Mouse (Mus musculus) adipocyte (in vitro differentiated cells): Measurements from ENCODE around the gene Cnpy1.
A peak's percentile ranks its signal among the peaks of the same experiment; 100 is the strongest.

Experiments used
- DNase-seq: peaks from one replicate; pipeline ENCODE4 v3.0.0-alpha.2; 2016; ENCODE audit warnings: low spot score

The Cnpy1 gene

DNA sequence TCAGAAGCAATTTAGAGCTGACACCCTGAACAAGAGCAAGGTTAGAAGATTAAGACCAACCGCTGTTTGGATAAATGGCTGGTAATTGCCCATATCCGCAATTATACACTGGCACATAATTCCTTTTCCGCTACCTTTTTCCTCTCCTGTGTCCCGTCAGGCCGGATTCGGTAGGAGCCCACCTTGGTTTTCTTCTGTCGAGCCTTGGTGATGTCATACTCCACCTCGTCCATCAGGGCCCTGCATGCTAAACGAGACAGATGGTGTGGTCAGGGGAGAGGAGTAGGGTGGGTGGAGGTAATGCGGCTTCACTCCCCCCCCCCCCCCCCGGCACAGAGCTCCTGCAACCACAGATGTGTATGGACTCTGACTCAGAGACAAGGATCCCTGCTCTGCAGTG lies at the start of gene Cnpy1:
TSS of gene Cnpy1 (minus strand) at position 233 of the 400 bp plus-strand sequence.
- DNase-seq: no peak

DNA sequence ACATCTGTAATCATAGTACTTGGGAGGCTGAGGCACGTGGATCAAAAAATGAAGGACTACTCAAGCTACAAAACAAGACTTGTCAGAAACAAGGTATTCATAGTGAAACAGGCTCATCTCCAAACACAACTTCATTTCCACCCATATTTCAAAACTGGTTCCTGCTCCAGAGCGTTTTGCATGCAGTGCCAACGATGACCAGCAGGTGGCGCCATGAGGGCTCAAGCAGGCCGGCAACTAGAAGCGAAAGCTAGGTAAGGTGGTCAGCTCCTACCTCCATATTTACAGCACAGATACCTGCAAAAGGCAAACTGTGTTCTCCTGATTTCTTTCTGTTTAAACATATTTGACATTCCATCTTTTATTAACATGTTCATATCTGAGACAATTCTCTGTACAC lies 48.4 kb upstream of the Cnpy1 start:
- peak; percentile 77 for DNase-seq

DNA sequence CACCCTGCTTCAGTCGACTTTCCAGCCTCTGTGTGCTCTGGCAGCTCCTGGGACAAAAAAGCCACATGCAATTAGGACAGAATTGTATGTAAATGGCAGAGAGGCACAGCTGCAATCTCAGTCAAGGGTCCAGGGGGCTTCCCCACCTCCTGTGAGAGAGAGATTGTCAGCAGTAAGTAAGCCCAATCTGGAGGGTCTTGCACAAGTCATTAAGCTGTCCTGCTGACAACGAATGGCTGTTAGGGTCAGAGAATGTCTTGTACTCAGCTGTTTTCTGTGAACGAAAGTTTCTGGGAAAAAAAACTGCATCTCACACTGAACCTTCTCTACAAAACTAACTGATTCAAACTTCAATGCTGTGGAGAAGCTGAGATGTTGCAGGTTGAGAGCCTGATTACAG lies 46.7 kb upstream of the Cnpy1 start:
- DNase-seq: no peak

DNA sequence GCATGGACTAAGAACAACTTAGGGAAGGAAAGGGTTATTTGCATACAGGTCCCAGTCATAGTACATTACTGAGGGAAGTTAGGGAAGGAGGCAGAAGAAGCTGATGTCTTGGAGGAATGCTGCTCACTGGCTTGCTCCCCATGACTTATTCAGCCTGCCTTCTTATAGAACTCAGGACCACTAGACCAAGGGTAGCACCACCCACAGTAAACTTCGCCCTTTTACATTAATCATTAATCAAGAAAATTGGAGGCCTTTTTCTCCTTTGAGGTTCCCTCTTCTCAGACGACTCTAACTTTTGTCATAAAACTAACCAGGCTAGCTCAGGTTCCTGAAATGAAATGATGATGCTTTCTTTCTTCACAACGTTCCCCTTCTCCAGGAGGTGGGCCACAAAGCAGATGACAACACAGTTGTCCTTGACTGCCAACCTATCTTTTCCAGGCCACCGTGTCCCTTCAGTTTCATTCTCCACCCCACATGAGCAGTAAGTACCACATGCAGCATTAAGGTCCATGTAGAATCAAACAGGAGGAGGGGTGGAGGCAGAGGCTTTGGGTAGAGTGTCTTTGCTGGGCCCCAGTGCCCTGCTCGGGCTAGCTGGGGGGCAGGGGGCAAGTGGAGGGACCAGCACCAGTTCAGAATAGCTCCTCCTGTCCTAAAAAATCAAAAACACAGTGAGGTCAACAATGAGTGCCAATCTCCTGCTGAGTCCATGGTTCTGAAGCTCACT lies 45.7 kb upstream of the Cnpy1 start:
- no peak for DNase-seq

DNA sequence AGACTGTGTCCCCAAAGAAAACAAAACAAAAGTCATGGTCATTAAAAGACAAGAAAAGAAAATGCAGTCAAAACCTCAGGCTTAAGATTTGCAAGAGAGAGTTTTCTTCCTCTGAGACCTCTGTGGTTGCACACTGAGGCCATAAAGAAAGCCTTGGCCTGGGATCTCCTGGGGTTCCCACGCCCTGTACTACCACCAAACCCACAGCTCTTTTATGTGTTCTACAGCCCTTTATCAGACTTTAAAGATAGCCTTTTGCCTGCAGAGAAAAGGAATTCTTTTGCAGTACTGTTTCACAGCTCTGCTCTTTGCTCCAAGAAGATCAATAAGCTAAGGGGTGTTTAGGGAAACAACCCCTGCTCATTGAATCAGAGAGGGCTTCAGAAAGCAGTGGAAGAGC lies 45.0 kb upstream of the Cnpy1 start:
- no peak for DNase-seq

DNA sequence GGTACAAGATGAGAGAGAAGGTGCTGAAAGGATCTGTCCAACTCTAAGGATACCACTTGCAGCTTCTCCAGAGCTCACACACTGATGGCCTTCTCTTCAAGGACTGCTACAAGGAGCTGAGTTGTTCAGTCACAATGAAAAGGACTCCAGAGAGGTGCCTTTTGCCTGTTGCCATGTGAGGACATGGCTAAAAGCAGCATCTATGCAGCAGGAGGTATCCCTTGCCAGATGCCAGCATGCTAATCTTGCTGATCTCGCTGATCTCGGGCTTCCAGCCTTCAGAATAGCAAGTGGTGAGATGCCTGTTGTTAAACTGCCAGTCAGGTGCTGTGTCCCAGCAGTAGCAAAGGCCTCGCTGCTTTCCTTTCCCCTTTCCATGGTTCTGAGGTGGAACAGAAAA lies 43.5 kb upstream of the Cnpy1 start:
- DNase-seq: no peak

DNA sequence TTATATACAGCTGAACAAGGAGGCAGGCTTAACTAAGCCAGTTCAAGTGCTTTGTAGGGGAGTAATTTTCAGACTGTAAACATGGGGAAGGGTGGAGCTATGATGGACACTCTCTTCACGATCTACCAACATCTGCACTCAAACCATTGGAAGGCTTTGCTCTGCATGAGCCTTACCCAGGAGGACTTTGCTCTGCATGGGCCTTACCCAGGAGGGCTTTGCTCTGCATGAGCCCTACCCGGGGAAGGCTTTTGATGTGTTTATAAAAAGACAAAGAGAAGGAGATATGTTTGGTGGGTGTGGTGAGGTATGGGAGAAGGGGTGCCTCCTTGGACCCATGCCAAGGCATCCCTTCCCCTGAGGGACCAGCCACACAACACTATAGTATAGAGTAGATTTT lies 31.7 kb upstream of the Cnpy1 start:
- DNase-seq: no peak

DNA sequence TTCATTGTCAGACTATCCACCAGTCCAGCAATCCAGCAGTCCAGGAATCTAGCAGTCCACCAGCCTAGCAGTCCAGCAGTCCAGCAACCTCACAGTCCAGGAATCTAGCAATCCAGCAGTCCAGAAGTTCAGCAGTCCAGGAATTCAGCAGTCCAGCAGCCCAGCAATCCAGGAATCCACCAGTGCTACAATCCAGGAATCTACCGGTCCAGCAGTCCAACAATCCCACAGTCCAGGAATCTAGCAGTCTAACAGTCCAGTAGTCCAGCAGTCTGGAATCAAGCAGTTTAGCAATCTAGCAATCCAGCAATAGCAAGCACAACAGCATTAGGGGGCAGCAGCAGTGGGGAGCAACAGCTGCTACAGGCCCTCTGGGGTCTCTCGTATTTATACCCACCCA lies 27.2 kb upstream of the Cnpy1 start:
- DNase-seq: no peak

DNA sequence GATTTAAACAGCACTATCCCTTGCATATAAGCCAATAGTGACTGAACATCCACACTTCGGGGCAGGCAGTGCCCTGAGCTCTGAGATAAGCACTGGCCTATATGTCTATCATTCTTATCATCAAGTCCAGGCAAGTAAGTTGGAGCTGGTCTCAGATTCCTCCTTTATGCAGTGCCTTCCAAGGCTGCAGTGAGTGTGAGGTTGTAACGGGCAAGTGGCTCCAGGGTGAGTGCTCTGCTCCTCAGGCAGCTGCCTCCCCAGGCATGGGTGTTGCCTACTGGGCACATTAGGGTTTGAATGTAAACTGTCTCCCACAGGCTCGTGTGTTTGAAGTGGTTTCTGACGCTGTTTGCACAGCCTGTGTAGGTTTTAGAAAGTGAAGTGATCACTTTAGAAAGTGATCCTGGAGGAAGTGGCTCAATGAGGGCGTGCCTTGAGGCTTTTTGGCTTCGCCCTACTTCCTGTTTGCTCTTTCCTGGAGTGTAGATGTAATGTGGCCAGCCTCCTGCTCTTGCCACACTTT lies 23.9 kb upstream of the Cnpy1 start:
- DNase-seq: peak; percentile 3

DNA sequence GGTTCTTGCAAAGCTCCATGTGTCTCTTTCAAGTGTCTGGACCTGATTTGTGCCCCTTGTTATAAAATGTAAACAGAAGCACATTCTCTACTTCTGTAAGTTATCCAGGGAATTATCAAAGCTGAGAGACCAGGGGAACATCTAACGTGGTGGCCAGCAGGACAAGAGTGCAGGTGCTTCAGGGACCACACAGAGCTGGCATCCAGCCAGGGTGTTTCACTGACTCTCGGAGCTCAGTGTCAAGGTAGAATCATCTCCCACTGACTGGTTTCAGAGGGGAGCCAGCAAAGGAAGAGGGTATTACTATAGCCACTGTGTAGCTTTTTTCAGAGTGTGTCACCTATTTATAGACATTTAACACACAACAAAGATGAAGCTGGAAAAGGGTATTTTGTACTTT lies 22.0 kb upstream of the Cnpy1 start:
- no peak for DNase-seq

DNA sequence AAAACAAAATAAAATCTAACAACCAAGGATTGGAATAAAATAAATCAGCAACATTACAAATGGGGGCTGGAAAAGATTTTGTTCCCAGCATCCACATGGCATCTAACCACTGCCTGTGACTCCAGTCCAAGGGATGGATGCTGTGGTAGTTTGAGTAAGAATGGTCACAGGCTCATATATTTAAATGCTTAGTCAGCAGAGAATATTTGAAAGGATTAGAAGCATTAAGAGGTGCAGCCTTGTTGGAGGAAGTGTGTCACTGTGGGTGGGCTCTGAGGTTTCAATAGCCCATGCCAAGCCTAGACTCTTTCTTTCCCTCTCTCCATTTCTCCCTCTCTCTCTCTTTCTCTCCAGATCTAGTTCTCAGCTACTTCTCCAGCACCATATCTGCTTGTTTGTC lies 20.0 kb upstream of the Cnpy1 start:
- no peak for DNase-seq

DNA sequence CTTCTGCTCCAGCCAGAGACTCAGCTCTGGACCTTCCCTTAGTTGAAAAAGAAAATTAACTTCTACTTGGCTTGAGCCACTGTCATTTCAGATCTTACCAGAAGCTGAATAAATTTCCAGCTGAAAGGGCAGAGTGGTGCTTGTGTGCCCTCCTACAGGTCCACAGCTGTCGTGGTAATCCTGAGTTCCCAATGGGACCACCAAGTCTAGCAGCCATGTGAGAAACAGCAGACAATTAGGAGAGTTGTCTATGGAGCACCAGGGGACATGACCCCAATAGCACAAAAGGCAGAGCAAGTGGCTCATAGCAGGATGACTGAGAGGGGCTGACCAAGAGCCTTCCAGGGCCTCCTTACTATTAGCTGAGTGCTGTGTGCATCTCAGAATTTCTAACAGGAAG lies 18.2 kb upstream of the Cnpy1 start:
- no peak for DNase-seq

DNA sequence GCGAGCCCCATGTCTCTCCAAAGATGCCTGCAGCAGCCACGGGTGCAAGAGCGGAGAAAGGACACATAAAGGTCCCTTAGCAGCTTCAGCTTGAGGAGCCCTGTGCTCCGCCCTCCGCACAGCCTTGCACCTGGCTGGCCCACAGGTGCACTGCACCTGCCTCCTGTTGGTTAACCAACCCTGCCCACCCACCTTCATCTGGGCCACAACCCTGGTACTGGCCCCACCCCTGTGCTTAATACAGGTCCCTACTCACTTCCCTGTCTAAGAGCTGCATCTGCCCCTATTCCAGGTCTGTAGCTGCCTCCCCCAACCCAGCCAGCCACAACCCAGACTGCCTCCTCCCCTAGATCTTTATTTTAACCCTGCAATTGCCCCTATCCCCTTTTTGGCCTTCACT lies 16.5 kb upstream of the Cnpy1 start:
- DNase-seq: no peak

DNA sequence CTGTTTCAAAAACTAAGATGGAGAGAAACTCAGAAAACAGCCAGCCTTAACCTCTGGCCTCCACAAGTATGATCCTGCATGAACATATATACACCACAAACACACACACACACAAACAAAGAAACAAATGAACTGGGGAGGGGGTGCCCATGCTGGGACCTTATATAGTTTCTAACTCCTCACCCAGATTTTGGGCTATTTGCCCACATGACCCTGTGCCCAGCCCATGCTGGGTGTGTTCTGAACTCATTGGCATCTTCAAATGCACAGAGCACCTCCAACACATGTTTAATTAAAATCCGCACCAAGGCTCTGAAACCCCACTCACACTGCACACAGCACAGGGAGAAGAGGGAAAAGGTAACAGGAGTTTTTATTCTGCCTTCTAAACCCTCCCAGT lies 14.3 kb upstream of the Cnpy1 start:
- no peak for DNase-seq

DNA sequence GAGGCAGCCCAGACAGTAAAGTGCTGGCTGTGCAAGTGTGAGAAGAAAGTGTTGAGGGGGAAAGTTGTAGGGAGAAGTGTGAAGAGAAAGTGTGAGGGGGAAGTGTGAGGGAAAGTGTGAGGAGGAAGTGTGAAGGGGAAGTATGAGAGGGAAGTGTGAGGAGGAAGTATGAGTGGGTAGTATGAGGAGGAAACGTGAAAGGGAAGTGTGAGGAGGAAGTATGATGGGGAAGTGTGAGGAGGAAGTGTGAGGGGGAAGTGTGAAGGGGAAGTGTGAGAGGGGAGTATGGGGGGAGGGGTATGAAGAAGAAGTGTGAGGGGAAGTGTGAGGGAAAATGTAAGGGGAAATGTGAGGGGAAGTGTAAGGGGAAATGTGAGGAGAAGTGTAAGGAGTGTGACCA lies 13.8 kb upstream of the Cnpy1 start:
- no peak for DNase-seq

DNA sequence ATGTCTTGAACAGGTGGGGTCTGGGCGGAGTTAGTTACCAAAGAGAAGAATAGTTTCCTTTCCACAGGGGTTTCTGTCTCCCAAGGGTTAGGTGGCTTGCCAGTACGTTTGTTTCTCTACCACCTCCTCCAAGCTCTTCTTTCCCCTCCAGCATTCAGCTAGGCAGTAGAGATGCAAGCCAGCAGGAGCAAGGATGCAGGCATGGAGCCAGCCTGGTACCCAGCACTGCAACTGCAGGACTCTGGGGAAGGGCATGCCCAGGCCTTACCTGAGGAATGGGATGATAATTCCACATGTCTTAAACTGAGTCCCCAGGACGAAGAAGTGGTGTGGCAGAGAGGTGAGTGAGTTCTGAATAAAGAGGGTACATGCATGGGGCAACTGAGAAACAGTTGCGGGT lies 12.2 kb upstream of the Cnpy1 start:
- DNase-seq: no peak

DNA sequence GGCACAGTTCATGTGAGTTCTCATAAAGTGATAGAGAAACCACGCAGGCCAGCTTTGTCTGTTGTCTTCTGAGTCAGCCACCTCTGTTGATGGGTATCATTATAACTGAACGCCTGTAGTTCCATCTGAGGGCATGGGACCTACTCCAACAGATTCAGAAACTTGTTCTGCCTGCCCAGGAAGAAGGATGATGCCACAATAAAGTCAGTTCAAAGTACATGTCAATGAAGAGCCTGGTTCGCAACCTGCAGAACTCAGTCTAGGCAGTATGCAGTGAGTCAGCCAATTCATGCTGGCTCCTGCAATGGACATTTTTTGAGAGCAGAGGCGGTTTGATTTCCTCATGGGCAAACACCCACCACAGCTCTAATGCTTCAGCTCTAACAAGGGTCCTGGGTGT lies 7.4 kb upstream of the Cnpy1 start:
- DNase-seq: no peak

DNA sequence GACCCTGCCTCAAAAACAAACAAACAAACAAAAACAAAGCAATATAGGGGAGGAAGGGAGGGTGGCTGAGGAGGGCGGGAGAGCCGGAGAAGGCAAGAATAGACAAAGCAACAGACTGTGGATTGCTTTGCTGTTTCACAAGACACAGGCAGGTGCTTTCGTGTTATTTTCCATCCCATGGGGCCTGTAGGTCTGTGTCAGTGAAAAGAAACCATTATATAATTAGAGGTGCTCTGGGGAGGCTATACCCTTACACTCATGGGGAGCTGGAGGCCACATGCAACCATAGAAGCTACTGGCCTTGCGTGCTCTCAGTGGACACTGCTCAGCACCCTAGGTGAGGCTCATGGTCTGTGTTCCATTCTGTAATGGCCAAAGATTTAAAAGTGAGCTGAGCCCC lies 6.7 kb upstream of the Cnpy1 start:
- DNase-seq: no peak

DNA sequence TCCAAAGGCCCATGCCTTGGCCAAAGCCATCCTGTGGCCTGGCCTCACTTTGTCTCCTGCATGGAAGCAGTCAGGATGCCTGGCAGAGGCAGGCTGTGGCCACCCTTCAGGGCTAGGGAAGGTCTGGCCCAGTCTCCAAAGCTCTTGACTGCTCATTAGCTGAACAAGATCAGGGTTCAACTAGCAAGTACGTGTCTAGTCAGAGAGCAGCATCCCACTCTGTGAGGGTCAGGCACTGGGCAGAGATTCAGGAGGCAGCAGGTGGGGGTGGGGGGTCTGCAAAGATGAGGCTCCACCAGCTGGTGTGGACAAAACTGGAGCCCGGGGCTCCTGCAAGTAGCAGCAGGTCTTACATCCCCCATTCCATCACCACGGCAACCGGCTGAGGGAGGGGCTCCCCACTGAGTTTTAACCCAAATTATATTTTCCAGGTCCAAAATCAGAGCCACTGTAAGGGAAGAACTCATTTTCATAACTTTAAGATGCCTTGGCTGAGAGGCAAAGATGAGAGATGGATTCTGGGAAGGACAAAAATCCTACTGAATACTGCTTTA lies 5.7 kb upstream of the Cnpy1 start:
- DNase-seq: no peak

DNA sequence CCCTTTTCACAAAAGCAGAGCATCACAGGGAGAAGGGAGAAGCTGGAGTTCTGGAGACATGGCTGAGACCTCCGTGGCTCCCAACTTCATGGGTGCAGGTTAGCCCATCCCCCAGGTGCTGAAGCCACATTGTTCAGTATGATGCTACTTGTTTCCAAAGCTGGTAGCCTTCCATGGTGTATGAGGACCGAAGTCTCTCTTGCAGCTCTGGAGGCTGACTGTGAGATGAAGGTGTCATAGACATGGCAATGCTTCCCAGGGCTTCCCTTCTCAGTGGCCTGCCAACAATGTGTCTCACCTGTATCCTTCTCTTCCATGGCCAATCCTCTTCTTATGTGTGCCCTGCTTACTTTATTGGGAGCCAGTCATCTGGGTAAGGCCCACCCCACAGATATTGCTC lies 4.9 kb upstream of the Cnpy1 start:
- DNase-seq: no peak

DNA sequence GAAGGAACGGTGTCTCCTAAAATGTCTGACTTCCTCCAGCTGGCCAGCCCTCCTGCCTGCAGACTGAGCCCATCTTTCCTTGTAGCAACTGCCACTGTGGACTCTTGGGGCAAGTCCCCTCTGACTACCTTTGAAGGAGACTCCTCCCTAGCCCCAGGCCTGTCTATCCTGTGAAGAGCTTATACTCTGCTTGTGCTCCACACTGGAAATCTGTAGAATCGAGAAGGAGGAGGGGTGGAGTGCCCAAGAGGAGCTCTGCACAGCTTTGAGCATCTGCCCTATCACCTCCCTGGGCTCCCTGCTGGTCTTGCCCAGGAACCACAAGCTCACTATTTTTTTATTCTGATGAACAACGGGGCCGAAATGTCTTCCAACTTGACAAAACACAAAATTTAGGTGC lies 485 bp downstream of the Cnpy1 start:
- no peak for DNase-seq

DNA sequence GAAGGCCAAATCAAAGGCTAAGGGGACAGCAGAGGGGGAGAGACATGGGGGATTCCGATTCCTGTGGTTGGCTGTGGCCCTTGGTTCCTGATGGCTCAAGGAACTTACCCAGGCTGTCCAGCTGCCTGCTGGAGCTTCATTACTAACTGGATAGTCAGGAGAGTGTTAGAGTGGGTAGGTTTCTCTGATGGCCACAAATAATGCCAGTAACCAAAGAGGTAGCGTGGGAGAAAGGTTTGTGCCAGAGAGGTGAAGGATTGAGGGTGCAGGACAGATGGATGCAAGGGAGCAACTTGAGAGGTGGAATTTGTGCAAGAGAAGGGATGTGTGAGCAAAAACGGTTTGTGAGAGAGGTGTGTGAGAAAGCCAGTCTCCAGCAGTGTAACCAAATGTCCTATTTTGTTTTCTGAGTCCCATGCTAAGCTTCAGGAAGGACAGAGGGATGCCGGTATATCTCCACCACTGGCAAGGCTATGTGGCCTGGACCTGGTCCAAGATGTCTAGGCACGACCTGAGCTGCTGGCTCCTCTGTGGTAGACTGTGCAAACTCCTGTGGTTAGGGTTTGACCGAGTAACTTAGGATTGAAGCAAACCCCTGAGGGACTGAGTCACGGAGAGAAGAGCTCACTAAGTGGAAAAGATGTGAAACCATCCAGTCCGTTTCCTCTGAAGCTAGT lies 2.0 kb downstream of the Cnpy1 start:
- DNase-seq: no peak

DNA sequence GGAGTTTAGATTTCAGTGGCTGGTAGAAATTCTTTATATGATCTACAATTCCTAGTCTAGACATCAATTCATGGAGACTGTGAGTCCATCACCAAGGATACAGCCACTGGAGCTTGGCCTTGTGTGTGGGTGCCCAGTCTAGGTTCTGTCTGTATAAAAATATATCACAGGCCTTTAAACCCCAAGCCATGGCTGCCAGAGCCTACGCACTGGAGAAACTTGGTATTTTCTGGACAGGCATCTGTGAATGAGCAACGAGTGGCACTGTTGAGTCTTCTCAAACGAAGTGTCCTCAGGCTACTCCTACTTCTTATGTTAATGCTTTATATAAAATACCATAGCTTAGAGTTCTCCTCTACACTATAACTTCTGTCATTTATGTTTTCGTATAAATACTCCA lies 4.2 kb downstream of the Cnpy1 start:
- DNase-seq: no peak

DNA sequence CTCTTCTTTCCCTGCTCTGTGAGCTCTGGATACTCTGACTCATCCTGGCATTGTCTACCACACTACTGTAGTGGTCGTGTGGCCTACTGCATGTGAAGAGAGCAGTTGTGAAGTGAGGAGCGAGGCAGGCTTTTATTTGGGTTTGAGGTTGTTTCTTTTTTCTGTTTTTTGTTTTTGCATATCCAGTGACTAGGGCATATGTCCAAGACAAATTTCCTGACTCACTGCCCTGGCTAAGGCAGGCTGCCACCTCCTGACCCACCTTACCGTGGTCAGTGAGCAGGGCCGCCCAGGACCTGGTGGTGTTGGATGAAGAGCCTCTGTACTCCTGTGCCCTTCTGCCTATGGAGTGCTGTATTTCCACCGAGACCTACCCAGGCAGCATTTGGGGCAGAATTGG lies 5.8 kb downstream of the Cnpy1 start:
- no peak for DNase-seq
